Mouse (Mus musculus) CD8-positive naive resting alpha-beta T cell, adult 57 days (primary cell): ENCODE results near the gene Slc22a4. TPM values are rescaled to one million over a fixed set of nuclear protein-coding genes. Genes with fewer than 3 reads are reported as not detected.

Experiments
- total RNA-seq: library from RNA; stranded (reverse); gene quantifications from one replicate; pipeline ENCODE4 v1.2.4, GENCODE M21; 2023

Slc22a4 gene
- total RNA-seq = not detected

GRCm38 (mm10) chr11:54028044-54028951, at the start of gene Slc22a4:
TSS of gene Slc22a4 (minus strand) at chr11:54028090.

GRCm38 (mm10) chr11:54068520-54069371, 40.9 kb upstream of the Slc22a4 start, which contains the start of gene Pdlim4:
TSS of gene Pdlim4 (minus strand) at chr11:54069014.

DNA sequence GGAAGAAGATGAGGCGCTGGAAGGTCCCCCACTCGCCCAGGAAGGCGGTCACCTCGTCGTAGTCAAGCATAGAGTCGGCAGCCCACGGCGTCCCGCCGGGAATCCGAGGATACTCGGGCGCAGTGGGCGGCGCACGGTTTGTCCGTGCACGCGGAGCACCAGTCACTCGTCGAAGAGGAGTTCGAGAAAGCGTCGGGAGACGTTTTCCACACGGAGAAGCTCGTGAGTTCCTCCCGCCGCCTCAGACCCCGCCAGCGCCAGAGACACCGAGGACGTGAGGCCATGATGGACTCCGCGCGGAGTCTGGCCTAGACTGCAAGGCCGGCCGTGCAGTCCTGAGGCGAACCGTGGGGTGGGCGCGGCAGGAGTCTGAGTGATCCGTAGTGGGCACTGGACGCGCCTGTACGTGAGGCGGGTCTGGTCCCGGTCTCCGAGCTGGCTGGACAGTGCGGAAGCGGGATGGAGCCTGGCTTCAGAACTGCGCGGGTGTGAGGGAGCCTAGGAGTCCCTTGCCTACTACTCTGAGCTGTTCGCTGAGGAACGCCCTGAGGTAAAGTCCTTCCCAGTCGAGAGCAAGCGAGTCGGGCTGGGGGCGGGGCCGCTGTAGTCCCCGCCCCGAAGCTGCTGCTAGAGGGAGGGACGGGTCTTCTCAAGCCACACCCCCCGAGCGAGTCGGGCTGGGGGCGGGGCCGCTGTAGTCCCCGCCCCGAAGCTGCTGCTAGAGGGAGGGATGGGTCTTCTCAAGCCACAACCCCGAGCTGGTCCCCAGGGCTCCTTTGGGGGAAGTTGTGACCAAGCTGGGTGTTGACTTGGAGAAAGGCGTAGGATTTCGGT, 47.9 kb downstream of the Slc22a4 start, which contains the start of gene Slc22a21:
Slc22a21 (minus strand) TSS at position 545 of the 834 bp plus-strand sequence.

Other genes with a start within 250 kb of the Slc22a4 start
- gene Gm12216, start 168.8 kb downstream of the Slc22a4 start, total RNA-seq = 24.2 TPM
- gene Slc22a5, start 136.4 kb downstream of the Slc22a4 start, total RNA-seq = 11.7 TPM
- gene Slc22a21, start 47.8 kb downstream of the Slc22a4 start, total RNA-seq = 0.98 TPM
- gene Pdlim4, start 40.9 kb upstream of the Slc22a4 start, total RNA-seq = 5.0 TPM
- 2.3 TPM for gene P4ha2, start 72.0 kb upstream of the Slc22a4 start, total RNA-seq
- 0.92 TPM for gene Csf2, start 221.6 kb upstream of the Slc22a4 start, total RNA-seq
- not detected for gene Il3, start 239.2 kb upstream of the Slc22a4 start, total RNA-seq